ENCODE assay signal across 8 mouse cellular contexts in genomic region chr1:173809294-173809693, GRCm38 (mm10). TPM values are rescaled to one million over a fixed set of nuclear protein-coding genes. Genes with fewer than 3 reads are reported as not detected.
DNase-seq lines count a peak whose midpoint lies in the region; ATAC-seq and TF ChIP-seq lines count a peak whose summit lies in the region.
"Not testable (repeated sequence)": the region's sequence is repeated elsewhere in the genome, so short reads cannot be mapped to it uniquely, and the experiment has no call there.
"Had no signal": no experiment of that assay in that cellular context is flagged by ENCODE, and none has a peak within 500 bp of the region (broad histone marks: within the 10 kb centered on the region; RNA-seq: fewer than 3 reads in every experiment).

No protein-coding gene starts in this region.

- peak; percentile 30 to 36 for DNase-seq in B cell, adult 2 months
- DNase-seq in MEL-GATA-1-ER (ENCODE audit: extremely low read depth, low read depth), result peak; percentile 67
- peak; percentile 2 for DNase-seq in gastrocnemius, adult 18-20 months (ENCODE audit: low spot score)
- DNase-seq in lung, postnatal 25 days (ENCODE audit: low spot score), result peak; percentile 35
- DNase-seq in naive thymus-derived CD4-positive, alpha-beta T cell, adult 2 months (ENCODE audit: low read depth), result peak; percentile 23
- DNase-seq in thymus, adult 2 months, result peak; percentile 14

- H3K27ac ChIP-seq in thymus, adult 2 months (ENCODE audit: control insufficient read depth, insufficient read depth, low read length), result not testable (repeated sequence)

- not testable (repeated sequence) for H3K4me1 ChIP-seq in thymus, adult 2 months (replicated peaks; ENCODE audit: control insufficient read depth, insufficient read depth, low read length)

- WGBS in thymus, adult 2 months, result 33% methylated on average over 2 of the region's 2 CpGs

- not testable (repeated sequence) for H3K36me3 ChIP-seq in thymus, adult 2 months (ENCODE audit: control insufficient read depth, insufficient read depth, low read length)

- TF ChIP-seq POLR2A in thymus, adult 2 months (IDR thresholded peaks at IDR 0.05; ENCODE audit: control insufficient read depth, extremely low read depth, insufficient read depth, low read length, poor library complexity), result not testable (repeated sequence)

- H3K4me3 ChIP-seq in thymus, adult 2 months (ENCODE audit: control insufficient read depth, insufficient read depth, low read length), result not testable (repeated sequence)

- not testable (repeated sequence) for H3K27me3 ChIP-seq in thymus, adult 2 months (ENCODE audit: control insufficient read depth, insufficient read depth, low read length)

- not testable (repeated sequence) for TF ChIP-seq CTCF in thymus, adult 2 months (IDR thresholded peaks at IDR 0.05; ENCODE audit: borderline replicate concordance, control insufficient read depth, extremely low read depth, insufficient read depth, low read length, poor library complexity)

- peak; percentile 90 for ATAC-seq in inflammation-experienced regulatory T-cells, adult 6 months

RNA-seq across cellular contexts. Expression of gene Ifi204, which starts 42.6 kb away (rescaled TPM):
- 1 to 10 TPM; 3.1 to 4.5 TPM for total RNA-seq in gastrocnemius, adult 18-20 months (2021)
- 1 to 10 TPM in 1 of 3 experiments, under 1 TPM in 2; 0.38 to 3.6 (median 0.42) TPM for polyA plus RNA-seq in inflammation-experienced regulatory T-cells, adult 6 months (2017; shearing (Covaris generic))
- 1.4 and 2.1 TPM in 2 replicates for polyA plus RNA-seq in thymus, adult 2 months (2012; rRNA removed)
- polyA plus RNA-seq: erythroblast, embryonic 14.5 days had no signal

Comparison
In these comparisons a context has a peak if more than half of its experiments do, and no peak if none do; other contexts are left out.
1. DNase-seq: peak in every context shown above with its lines; median percentile 67 in MEL-GATA-1-ER; 35 in lung, postnatal 25 days; 33 in B cell, adult 2 months; 23 in naive thymus-derived CD4-positive, alpha-beta T cell, adult 2 months; 14 in thymus, adult 2 months; 2 in gastrocnemius, adult 18-20 months.